Mouse (Mus musculus): ENCODE data around the gene Hibadh. TPM values are rescaled to one million over a fixed set of nuclear protein-coding genes. Genes with fewer than 3 reads are reported as not detected.

Gene Hibadh
- total RNA-seq, 2 experiments from 2014 or later = 82.3 to 104 TPM

GRCm38 (mm10) chr6:52641076-52641475, 887 bp upstream of the Hibadh start:
- intact Hi-C loops (cut with DNase I; ENCODE audit: low total_unique reads) = no loop called here

DNA sequence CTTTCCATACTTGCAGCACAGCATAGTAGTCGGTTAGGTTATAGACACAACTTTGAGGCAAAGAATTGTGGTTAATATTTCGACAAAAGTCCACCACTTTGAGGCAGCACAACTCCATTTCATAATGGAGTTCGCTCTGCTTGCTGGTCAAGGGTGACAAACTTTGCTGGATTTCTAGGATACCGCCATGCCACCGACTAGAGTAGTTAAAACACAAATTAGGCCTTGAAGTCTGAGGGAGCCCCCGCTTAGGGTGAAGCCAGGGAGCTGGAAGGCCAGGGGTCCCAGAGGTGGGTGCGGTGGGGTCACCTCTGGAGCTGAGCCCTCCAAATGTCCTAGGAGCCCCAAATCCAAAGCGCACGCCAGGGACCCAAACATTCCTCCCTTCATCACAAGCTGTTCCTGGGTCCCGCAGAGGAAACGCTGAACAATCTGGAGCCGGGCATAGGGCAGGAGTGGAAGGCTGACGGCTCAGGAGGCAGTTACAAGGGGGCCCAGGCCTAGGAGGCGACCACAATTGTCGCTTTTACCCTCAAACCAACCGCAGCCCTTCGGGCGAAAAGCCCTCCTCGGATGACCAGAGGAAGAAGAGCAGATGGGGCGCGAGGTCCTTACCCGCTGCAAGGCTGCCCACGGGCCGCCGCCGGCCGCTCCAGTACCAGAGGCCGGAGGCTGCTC, 504 bp downstream of the Hibadh start:
- peak; percentile 10 for DNase-seq
- intact Hi-C loops (cut with DNase I; ENCODE audit: low total_unique reads) = no loop called here

More at GRCm38 (mm10) chr6:52641076-52641475, 887 bp upstream of the Hibadh start:
- DNase-seq = no peak

- DNase-seq = no peak
- intact Hi-C loops (cut with DNase I; ENCODE audit: low total_unique reads) = no loop called here
These were observed 1.6 kb downstream of the Hibadh start for GRCm38 (mm10) chr6:52638471-52639185.

- no peak for DNase-seq
- intact Hi-C loops (cut with DNase I; ENCODE audit: low total_unique reads) = no loop called here
These were observed 2.9 kb downstream of the Hibadh start for GRCm38 (mm10) chr6:52637337-52637736.

GRCm38 (mm10) chr6:52635395-52635794, 4.8 kb downstream of the Hibadh start:
- intact Hi-C loops (cut with DNase I; ENCODE audit: low total_unique reads) = no loop called here
- no peak for DNase-seq

DNA sequence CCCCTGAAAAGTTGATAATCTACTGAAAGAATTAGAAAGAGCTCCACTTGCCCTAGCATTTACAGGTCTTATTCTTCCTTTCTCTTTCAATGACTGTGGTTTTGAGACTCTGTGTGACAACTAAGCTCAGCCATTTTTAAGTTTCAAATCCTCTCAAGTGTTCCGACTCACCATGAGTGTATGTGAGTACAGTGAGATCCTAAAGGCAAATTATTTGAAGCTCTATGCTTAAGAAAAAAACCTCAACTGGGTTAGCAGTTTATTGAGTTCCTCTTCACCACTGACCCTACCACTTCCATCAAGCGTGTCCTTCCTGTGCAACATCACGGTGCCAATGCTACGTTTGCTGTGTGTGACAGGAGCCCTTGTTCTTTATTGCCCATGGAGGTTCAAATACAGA, 9.6 kb downstream of the Hibadh start:
- intact Hi-C loops (cut with DNase I; ENCODE audit: low total_unique reads) = no loop called here
- DNase-seq = no peak

DNA sequence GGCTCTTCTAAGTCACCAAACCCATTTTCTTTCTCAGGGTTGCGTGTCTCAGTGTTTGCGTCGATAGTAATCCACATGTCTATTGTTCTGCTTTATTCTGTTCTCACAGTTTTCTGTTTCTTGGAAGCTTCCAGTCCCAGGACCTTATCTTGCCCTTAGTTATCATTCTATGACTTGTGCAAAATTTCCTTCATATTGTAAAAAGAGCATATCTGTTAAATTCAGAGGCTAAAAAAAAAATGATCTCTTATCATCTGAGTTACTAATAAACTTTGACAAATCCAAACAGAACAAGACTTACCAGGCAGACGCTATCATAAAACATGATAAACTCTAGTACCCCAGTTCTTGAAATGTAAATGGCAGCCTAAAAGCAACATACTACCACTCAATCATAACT, 11.0 kb downstream of the Hibadh start:
- no peak for DNase-seq
- intact Hi-C loops (cut with DNase I; ENCODE audit: low total_unique reads) = no loop called here

GRCm38 (mm10) chr6:52626735-52627134, 13.5 kb downstream of the Hibadh start:
- intact Hi-C loops (cut with DNase I; ENCODE audit: low total_unique reads) = no loop called here
- DNase-seq = no peak

GRCm38 (mm10) chr6:52623741-52624140, 16.4 kb downstream of the Hibadh start:
- DNase-seq = no peak

GRCm38 (mm10) chr6:52621731-52622480, 18.3 kb downstream of the Hibadh start:
- no peak for DNase-seq
- intact Hi-C loops (cut with DNase I; ENCODE audit: low total_unique reads) = no loop called here

More at GRCm38 (mm10) chr6:52623741-52624140, 16.4 kb downstream of the Hibadh start:
- intact Hi-C loops (cut with DNase I; ENCODE audit: low total_unique reads) = no loop called here

- no peak for DNase-seq
- intact Hi-C loops (cut with DNase I; ENCODE audit: low total_unique reads) = no loop called here
These were observed 20.1 kb downstream of the Hibadh start for GRCm38 (mm10) chr6:52620090-52620489.

- intact Hi-C loops (cut with DNase I; ENCODE audit: low total_unique reads) = no loop called here
- no peak for DNase-seq
These were observed 30.4 kb downstream of the Hibadh start for GRCm38 (mm10) chr6:52609626-52610352.

DNA sequence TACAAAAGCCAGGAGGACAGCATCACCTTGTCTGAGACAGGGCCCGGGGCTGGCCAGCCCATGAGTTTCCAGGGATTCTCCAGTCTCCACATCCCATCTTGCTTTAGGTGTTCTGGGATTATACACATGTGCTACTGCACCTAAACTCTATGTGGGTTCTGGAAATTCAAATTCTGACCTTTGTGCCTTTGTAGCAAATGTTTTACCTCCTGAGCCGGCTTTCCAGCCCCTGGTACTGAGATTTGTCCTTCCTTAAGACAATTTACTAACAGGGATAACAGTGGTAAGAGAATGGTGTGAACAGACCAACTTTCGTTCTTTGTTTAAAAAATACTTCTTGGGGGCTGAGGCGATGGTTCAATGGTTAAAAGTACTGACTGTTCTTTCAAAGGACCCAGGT, 32.1 kb downstream of the Hibadh start:
- intact Hi-C loops (cut with DNase I; ENCODE audit: low total_unique reads) = no loop called here
- no peak for DNase-seq

DNA sequence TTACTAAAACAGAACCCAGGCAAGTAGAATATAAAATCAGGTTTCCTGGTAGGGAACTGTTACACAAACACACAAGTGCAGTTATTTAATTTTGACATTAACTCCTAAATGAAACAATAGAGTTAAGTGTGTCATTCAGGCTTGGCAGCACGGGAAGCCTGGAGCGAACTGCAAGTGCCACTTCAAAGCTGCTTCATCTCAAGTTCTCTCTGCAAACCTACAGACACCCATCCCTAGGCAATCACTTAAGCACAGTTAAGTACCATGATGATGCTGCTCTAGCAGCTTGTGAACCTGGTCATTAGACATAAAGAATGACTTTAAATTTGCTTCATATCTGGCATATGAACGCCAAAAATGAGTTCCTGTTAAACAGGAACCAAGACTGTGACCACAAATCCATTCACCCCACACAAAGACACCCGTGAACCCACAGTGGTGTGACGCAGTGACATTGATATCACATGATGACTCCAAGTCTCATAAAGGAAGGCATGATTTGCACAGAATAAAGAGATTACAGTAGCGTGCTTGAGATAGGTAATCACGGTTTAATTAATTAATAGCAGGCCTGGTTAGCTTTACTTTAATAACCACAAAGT, 33.3 kb downstream of the Hibadh start:
- no peak for DNase-seq
- intact Hi-C loops (cut with DNase I; ENCODE audit: low total_unique reads) = no loop called here

- intact Hi-C loops (cut with DNase I; ENCODE audit: low total_unique reads) = no loop called here
These were observed 38.2 kb downstream of the Hibadh start for GRCm38 (mm10) chr6:52601706-52602642.

GRCm38 (mm10) chr6:52601117-52601516, 39.1 kb downstream of the Hibadh start:
- intact Hi-C loops (cut with DNase I; ENCODE audit: low total_unique reads) = no loop called here
- peak; percentile 37 for DNase-seq

More at GRCm38 (mm10) chr6:52601706-52602642, 38.2 kb downstream of the Hibadh start:
- DNase-seq = no peak

DNA sequence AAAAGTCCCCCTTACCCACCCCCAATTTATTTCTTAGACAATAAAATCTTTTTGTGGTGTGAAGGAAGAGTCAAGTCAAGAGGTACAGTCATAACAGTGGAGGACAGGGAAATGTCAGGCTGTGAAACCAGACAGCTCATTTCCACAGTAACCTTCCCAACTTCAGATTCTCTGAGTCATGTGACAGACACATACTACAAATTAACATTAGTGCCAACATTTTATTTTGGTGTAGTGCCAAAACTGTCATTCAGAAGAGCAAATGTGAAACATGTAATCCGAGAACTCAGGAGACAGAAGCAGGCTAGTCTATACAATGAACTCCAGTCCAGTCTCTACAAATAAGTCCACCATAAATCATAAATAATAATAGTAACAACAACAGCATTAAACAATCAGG, 45.4 kb downstream of the Hibadh start:
- DNase-seq = no peak
- intact Hi-C loops (cut with DNase I; ENCODE audit: low total_unique reads) = no loop called here

DNA sequence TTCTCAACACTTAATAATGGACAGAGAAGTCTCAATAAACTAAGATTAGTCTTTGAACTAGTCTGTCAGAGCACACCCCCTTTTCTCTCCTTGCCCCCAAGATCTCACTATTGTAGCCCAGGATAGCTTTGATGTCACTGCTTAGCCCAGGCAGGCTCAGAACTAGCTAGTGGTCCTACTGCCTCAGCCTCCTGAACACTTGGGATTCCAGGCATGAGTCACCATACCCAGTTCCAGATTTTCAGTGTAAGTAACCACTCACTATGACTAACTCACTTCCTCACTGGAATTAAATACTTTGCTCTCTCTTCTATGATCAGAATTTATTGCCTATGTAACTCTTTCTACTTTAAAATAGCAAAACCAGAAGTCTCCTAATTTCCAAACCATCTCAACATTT, 53.6 kb downstream of the Hibadh start:
- no peak for DNase-seq
- intact Hi-C loops (cut with DNase I; ENCODE audit: low total_unique reads) = no loop called here
